Comparison of ENCODE assay signal across 12 mouse cellular contexts in genomic region chr3:142345235-142346125, GRCm38 (mm10). TPM values are rescaled to one million over a fixed set of nuclear protein-coding genes. Genes with fewer than 3 reads are reported as not detected.
DNase-seq lines count a peak whose midpoint lies in the region; TF ChIP-seq lines count a peak whose summit lies in the region.
"Had no signal": no experiment of that assay in that cellular context is flagged by ENCODE, and none has a peak within 500 bp of the region (broad histone marks: within the 10 kb centered on the region; RNA-seq: fewer than 3 reads in every experiment).

No protein-coding gene starts in this region.

- no peaks in the 10 kb centered on the region for H3K36me3 ChIP-seq in thymus, adult 2 months (ENCODE audit: control insufficient read depth, insufficient read depth, low read length)
- H3K36me3 ChIP-seq: intestine, embryonic 15.5 days had no signal

- peak; percentile 16 for DNase-seq in kidney, adult 18-20 months
- DNase-seq in kidney, adult 11 months = no peak
- DNase-seq in 3134 (ENCODE audit: extremely low read depth, insufficient read length, low spot score) = peak; percentile 47
- peak; percentile 87 for DNase-seq in 3T3-L1 (ENCODE audit: low read depth, low spot score)
- no peak for DNase-seq in thymus, adult 2 months
- no peak for DNase-seq in testis, postnatal 14 days (ENCODE audit: low spot score)
- DNase-seq: gastrocnemius, postnatal 36 days; layer of hippocampus, adult 9-11 months; thymus, postnatal 36 days had no signal

- H3K27me3 ChIP-seq in thymus, adult 2 months (ENCODE audit: control insufficient read depth, insufficient read depth, low read length) = no peaks in the 10 kb centered on the region
- H3K27me3 ChIP-seq: intestine, embryonic 15.5 days had no signal

- H3K4me3 ChIP-seq in embryonic fibroblast, embryonic 13.5 days (ENCODE audit: insufficient read depth, low read length) = no peak overlapping the region
- H3K4me3 ChIP-seq in thymus, adult 2 months (ENCODE audit: control insufficient read depth, insufficient read depth, low read length) = no peak overlapping the region
- H3K4me3 ChIP-seq: intestine, embryonic 15.5 days had no signal

- WGBS in thymus, adult 2 months = 90% methylated on average over 8 of the region's 8 CpGs

- no peak for TF ChIP-seq CTCF in embryonic fibroblast, embryonic 13.5 days (IDR thresholded peaks at IDR 0.05; ENCODE audit: borderline replicate concordance, insufficient read depth, low read length)
- no peak for TF ChIP-seq CTCF in thymus, adult 2 months (IDR thresholded peaks at IDR 0.05; ENCODE audit: borderline replicate concordance, control insufficient read depth, extremely low read depth, insufficient read depth, low read length, poor library complexity)

- H3K27ac ChIP-seq in embryonic fibroblast, embryonic 13.5 days (ENCODE audit: insufficient read depth, low read length) = peak overlapping the region; percentile 92
- no peak overlapping the region for H3K27ac ChIP-seq in thymus, adult 2 months (ENCODE audit: control insufficient read depth, insufficient read depth, low read length)
- H3K27ac ChIP-seq: intestine, embryonic 15.5 days; liver, embryonic 14.5 days had no signal

- H3K4me1 ChIP-seq in embryonic fibroblast, embryonic 13.5 days (ENCODE audit: control insufficient read depth, insufficient read depth, low read length) = peaks cover 4% of the 10 kb centered on the region
- H3K4me1 ChIP-seq in thymus, adult 2 months (replicated peaks; ENCODE audit: control insufficient read depth, insufficient read depth, low read length) = no peaks in the 10 kb centered on the region

- no peak for TF ChIP-seq POLR2A in embryonic fibroblast, embryonic 13.5 days (IDR thresholded peaks at IDR 0.05; ENCODE audit: low read depth, low read length)
- TF ChIP-seq POLR2A in thymus, adult 2 months (IDR thresholded peaks at IDR 0.05; ENCODE audit: control insufficient read depth, extremely low read depth, insufficient read depth, low read length, poor library complexity) = no peak

RNA-seq across cellular contexts. Expression of gene Pdlim5, which starts 50.0 kb away (rescaled TPM):
- polyA plus RNA-seq in embryonic fibroblast, embryonic 13.5 days (2011; ENCODE audit: insufficient read length, low read depth, missing spikeins) = 192 and 292 TPM in 2 replicates
- polyA plus RNA-seq in thymus, adult 2 months (2012; rRNA removed) = 48.7 and 56.5 TPM in 2 replicates

Comparison
In these comparisons a context has a peak if more than half of its experiments do, and no peak if none do; other contexts are left out.
1. DNase-seq: peak in kidney, adult 18-20 months (single experiment), 3134 (single experiment) and 3T3-L1 (single experiment); none in kidney, adult 11 months (single experiment), thymus, adult 2 months (single experiment) and testis, postnatal 14 days (single experiment).